Mouse (Mus musculus) gonadal fat pad, adult 2 months (tissue): ENCODE data around the gene Eml5. TPM values are rescaled to one million over a fixed set of nuclear protein-coding genes. Genes with fewer than 3 reads are reported as not detected.

ENCODE experiments used
- DNase-seq: peaks from one replicate; pipeline ENCODE4 v3.0.0-alpha.2; 2012; ENCODE audit warnings: low read depth
- polyA plus RNA-seq: library from polyadenylated mRNA; depleted of rRNA; stranded (reverse); fragments of >200 nt; gene quantifications from 2 replicates; pipeline ENCODE4 v1.2.3, GENCODE M21; 2012; rRNA removed

Gene Eml5
- polyA plus RNA-seq, 1 experiment: 9.9 TPM

- DNase-seq: no peak
Observed at GRCm38 (mm10) chr12:98736951-98737800, 164.1 kb downstream of the Eml5 start, which contains the start of gene Ptpn21. Gene Ptpn21 (minus strand): TSS chr12:98737405.

Other genes starting within 250 kb of the Eml5 start
- 12.4 and 13.0 TPM in 2 replicates for gene Ptpn21, start 164.1 kb downstream of the Eml5 start, polyA plus RNA-seq
- gene Zc3h14, start 154.5 kb downstream of the Eml5 start, polyA plus RNA-seq: 50.5 and 56.5 TPM in 2 replicates
- gene Ttc8, start 19.1 kb upstream of the Eml5 start, polyA plus RNA-seq: 17.7 and 24.0 TPM in 2 replicates